ENCODE assay signal across 15 mouse cellular contexts in the genomic region with DNA sequence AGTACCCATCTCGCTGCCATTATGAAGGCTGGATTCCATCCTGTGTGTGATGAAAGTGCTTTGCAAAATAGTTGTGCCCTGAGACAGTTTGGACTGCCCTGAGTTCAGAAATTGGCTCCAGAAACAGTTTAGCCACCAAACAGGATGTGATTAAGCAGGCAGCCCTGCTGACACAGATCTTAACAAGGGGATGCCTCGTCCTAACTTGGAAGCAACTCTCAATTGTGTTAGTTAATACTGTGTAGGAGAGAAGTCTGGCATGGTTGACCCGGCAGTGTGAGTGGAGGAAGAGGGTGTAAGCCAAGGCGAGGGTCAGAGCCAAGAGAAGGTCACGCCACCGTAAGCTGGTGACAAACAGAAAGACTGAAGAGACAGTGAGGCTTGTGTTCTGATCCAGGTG. TPM values are rescaled to one million over a fixed set of nuclear protein-coding genes. Genes with fewer than 3 reads are reported as not detected.
DNase-seq lines count a peak whose midpoint lies in the region; ATAC-seq and TF ChIP-seq lines count a peak whose summit lies in the region.
"Had no signal": no experiment of that assay in that cellular context is flagged by ENCODE, and none has a peak within 500 bp of the region (broad histone marks: within the 10 kb centered on the region; RNA-seq: fewer than 3 reads in every experiment).

No protein-coding gene starts in this region.

- no peak for ATAC-seq in forebrain, embryonic 11.5 days (replicated peaks; ENCODE audit: low FRiP score)
- ATAC-seq in liver, embryonic 11.5 days (replicated peaks; ENCODE audit: low FRiP score), result no peak
- ATAC-seq in heart, embryonic 12.5 days (ENCODE audit: insufficient number of reproducible peaks, low FRiP score), result no peak
- no peak for ATAC-seq in hindbrain, embryonic 14.5 days (ENCODE audit: low FRiP score)
- ATAC-seq: hindbrain, embryonic 16.5 days had no signal

- 80% methylated on average over 6 of the region's 6 CpGs for WGBS in forebrain, embryonic 10.5 days
- WGBS in forebrain, embryonic 11.5 days, result 81% methylated on average over 6 of the region's 6 CpGs
- 4% methylated on average over 6 of the region's 6 CpGs for WGBS in liver, adult 2 months
- WGBS in liver, embryonic 11.5 days, result 64% methylated on average over 6 of the region's 6 CpGs
- whole genome bisulfite sequencing in heart, embryonic 12.5 days, result 54% methylated on average over 6 of the region's 6 CpGs
- 88% methylated on average over 6 of the region's 6 CpGs for WGBS in hindbrain, embryonic 14.5 days

- peak overlapping the region; percentile 41; the same call in 1 of the 2 replicates for H3K27ac ChIP-seq in forebrain, embryonic 10.5 days
- H3K27ac ChIP-seq in forebrain, embryonic 11.5 days (ENCODE audit: low read depth, low read length), result no peak overlapping the region
- H3K27ac ChIP-seq in liver, adult 2 months (replicated peaks; ENCODE audit: insufficient read depth, low read depth, low read length), result peak overlapping the region; percentile 68
- no peak overlapping the region for H3K27ac ChIP-seq in liver, embryonic 11.5 days (ENCODE audit: low read depth, low read length)
- H3K27ac ChIP-seq in heart, embryonic 12.5 days (ENCODE audit: poor library complexity, severe bottlenecking), result peak overlapping the region; percentile 53; the same call in 1 of the 2 replicates
- H3K27ac ChIP-seq in hindbrain, embryonic 14.5 days, result no peak overlapping the region
- H3K27ac ChIP-seq: forebrain, embryonic 12.5 days; neural tube, embryonic 15.5 days had no signal

- H3K9ac ChIP-seq in forebrain, embryonic 11.5 days (ENCODE audit: low read length), result no peak overlapping the region
- no peak overlapping the region for H3K9ac ChIP-seq in liver, adult 2 months (ENCODE audit: low read depth, low read length)
- H3K9ac ChIP-seq in liver, embryonic 11.5 days (ENCODE audit: low read depth, low read length), result no peak overlapping the region
- no peak overlapping the region for H3K9ac ChIP-seq in heart, embryonic 12.5 days
- no peak overlapping the region for H3K9ac ChIP-seq in hindbrain, embryonic 14.5 days
- H3K9ac ChIP-seq: forebrain, embryonic 12.5 days; neural tube, embryonic 15.5 days had no signal

- H3K4me1 ChIP-seq in forebrain, embryonic 10.5 days, result peaks cover 52% of the 10 kb centered on the region
- H3K4me1 ChIP-seq in forebrain, embryonic 11.5 days (replicated peaks; ENCODE audit: control insufficient read depth, insufficient read depth, low read length), result peaks cover 4% of the 10 kb centered on the region; the same call in 1 of the 2 replicates
- peaks cover 60% of the 10 kb centered on the region for H3K4me1 ChIP-seq in liver, adult 2 months (ENCODE audit: control insufficient read depth, insufficient read depth, low read length)
- H3K4me1 ChIP-seq in liver, embryonic 11.5 days (replicated peaks; ENCODE audit: control insufficient read depth, insufficient read depth, low read length), result peaks cover 25% of the 10 kb centered on the region
- peaks cover 73% of the 10 kb centered on the region for H3K4me1 ChIP-seq in heart, embryonic 12.5 days (replicated peaks)
- 0 out of 2 replicates have a peak, but pooled peaks cover 1% of the 10 kb centered on the region for H3K4me1 ChIP-seq in hindbrain, embryonic 14.5 days (replicated peaks; ENCODE audit: control insufficient read depth, insufficient read depth, low read length)

- TF ChIP-seq POLR2A in liver, adult 2 months (IDR thresholded peaks at IDR 0.05; ENCODE audit: extremely low read depth, insufficient read depth, low read length), result no peak

- no peak overlapping the region for H3K4me2 ChIP-seq in forebrain, embryonic 11.5 days (ENCODE audit: low read depth, low read length, severe bottlenecking)
- H3K4me2 ChIP-seq in liver, embryonic 11.5 days, result no peak overlapping the region
- no peak overlapping the region for H3K4me2 ChIP-seq in heart, embryonic 12.5 days
- no peak overlapping the region for H3K4me2 ChIP-seq in hindbrain, embryonic 14.5 days (replicated peaks)
- H3K4me2 ChIP-seq: forebrain, embryonic 12.5 days; neural tube, embryonic 15.5 days had no signal

- TF ChIP-seq CTCF in liver, adult 2 months (IDR thresholded peaks at IDR 0.05; ENCODE audit: low read depth, low read length), result no peak

- no peak for DNase-seq in forebrain, embryonic 10.5 days (ENCODE audit: extremely low spot score, low spot score)
- DNase-seq in forebrain, embryonic 11.5 days (ENCODE audit: low spot score), result no peak
- DNase-seq in liver, adult 2 months (ENCODE audit: extremely low read depth, low read depth, low spot score), result peak; percentile 87
- no peak for DNase-seq in liver, embryonic 11.5 days (ENCODE audit: low spot score)
- DNase-seq in lung, postnatal 25 days (ENCODE audit: low spot score), result peak; percentile 23
- DNase-seq in testis, postnatal 14 days (ENCODE audit: low spot score), result no peak
- no peak for DNase-seq in hindbrain, embryonic 14.5 days (ENCODE audit: low spot score)
- DNase-seq: cerebellum, postnatal 25 days; gastrocnemius, postnatal 14 days; right cerebral cortex, postnatal 25 days had no signal

- H3K36me3 ChIP-seq in forebrain, embryonic 10.5 days (replicated peaks), result peaks cover 5% of the 10 kb centered on the region
- H3K36me3 ChIP-seq in forebrain, embryonic 11.5 days (ENCODE audit: control insufficient read depth, insufficient read depth, low read length), result no peaks in the 10 kb centered on the region
- no peaks in the 10 kb centered on the region for H3K36me3 ChIP-seq in liver, adult 2 months (ENCODE audit: control insufficient read depth, insufficient read depth, low read length)
- H3K36me3 ChIP-seq in liver, embryonic 11.5 days (ENCODE audit: control insufficient read depth, insufficient read depth, low read length), result no peaks in the 10 kb centered on the region
- peaks cover 10% of the 10 kb centered on the region; the same call in 1 of the 2 replicates for H3K36me3 ChIP-seq in heart, embryonic 12.5 days
- H3K36me3 ChIP-seq in hindbrain, embryonic 14.5 days (replicated peaks; ENCODE audit: control insufficient read depth, insufficient read depth), result no peaks in the 10 kb centered on the region
- H3K36me3 ChIP-seq: forebrain, embryonic 12.5 days; G1E; neural tube, embryonic 15.5 days had no signal

- H3K27me3 ChIP-seq in forebrain, embryonic 10.5 days (ENCODE audit: poor library complexity, severe bottlenecking), result no peaks in the 10 kb centered on the region
- no peaks in the 10 kb centered on the region for H3K27me3 ChIP-seq in forebrain, embryonic 11.5 days (ENCODE audit: control insufficient read depth, insufficient read depth, low read length)
- no peaks in the 10 kb centered on the region for H3K27me3 ChIP-seq in liver, adult 2 months (ENCODE audit: control insufficient read depth, insufficient read depth, low read length)
- no peaks in the 10 kb centered on the region for H3K27me3 ChIP-seq in liver, embryonic 11.5 days (replicated peaks; ENCODE audit: control insufficient read depth, insufficient read depth, low read length)
- H3K27me3 ChIP-seq in heart, embryonic 12.5 days (replicated peaks), result no peaks in the 10 kb centered on the region
- H3K27me3 ChIP-seq in hindbrain, embryonic 14.5 days (ENCODE audit: control insufficient read depth, insufficient read depth, low read length), result no peaks in the 10 kb centered on the region
- H3K27me3 ChIP-seq: forebrain, embryonic 12.5 days; neural tube, embryonic 15.5 days had no signal

- peaks cover 27% of the 10 kb centered on the region; the same call in 1 of the 2 replicates for H3K79me2 ChIP-seq in liver, adult 2 months (ENCODE audit: control insufficient read depth, insufficient read depth, low read length)

- H3K9me3 ChIP-seq in forebrain, embryonic 10.5 days, result 0 out of 2 replicates have a peak, but pooled peaks cover 5% of the 10 kb centered on the region
- H3K9me3 ChIP-seq in forebrain, embryonic 11.5 days (ENCODE audit: control insufficient read depth, low read length), result no peaks in the 10 kb centered on the region
- H3K9me3 ChIP-seq in liver, embryonic 11.5 days (ENCODE audit: control insufficient read depth, low read length), result peaks cover 2% of the 10 kb centered on the region; the same call in 1 of the 2 replicates
- 0 out of 2 replicates have a peak, but pooled peaks cover 5% of the 10 kb centered on the region for H3K9me3 ChIP-seq in heart, embryonic 12.5 days (replicated peaks)
- no peaks in the 10 kb centered on the region for H3K9me3 ChIP-seq in hindbrain, embryonic 14.5 days (ENCODE audit: control insufficient read depth, low read length)
- H3K9me3 ChIP-seq: forebrain, embryonic 12.5 days; G1E; neural tube, embryonic 15.5 days had no signal

- no peak overlapping the region for H3K4me3 ChIP-seq in forebrain, embryonic 10.5 days
- no peak overlapping the region for H3K4me3 ChIP-seq in forebrain, embryonic 11.5 days (ENCODE audit: low read depth, low read length)
- H3K4me3 ChIP-seq in liver, adult 2 months (ENCODE audit: insufficient read depth, low read depth, low read length), result no peak overlapping the region
- H3K4me3 ChIP-seq in liver, embryonic 11.5 days (ENCODE audit: low read depth, low read length), result no peak overlapping the region
- H3K4me3 ChIP-seq in heart, embryonic 12.5 days, result no peak overlapping the region
- no peak overlapping the region for H3K4me3 ChIP-seq in hindbrain, embryonic 14.5 days (replicated peaks; ENCODE audit: low read length)
- H3K4me3 ChIP-seq: forebrain, embryonic 12.5 days; neural tube, embryonic 15.5 days had no signal

RNA-seq across cellular contexts. Expression of a gene that starts 58.5 kb away (rescaled TPM):
- polyA plus RNA-seq in forebrain, embryonic 10.5 days (2016; fragmentation: Nextera tagmentation; extraction: Ambion mirVana), result 2.4 and 3.0 TPM in 2 replicates
- polyA plus RNA-seq in forebrain, embryonic 11.5 days (2014; fragmentation: Nextera tagmentation; extraction: Ambion mirVana), result 4.8 and 5.1 TPM in 2 replicates
- 8.4 and 8.6 TPM in 2 replicates for total RNA-seq in liver, adult 2 months (2014; rRNA removed)
- 2.2 and 2.3 TPM in 2 replicates for polyA plus RNA-seq in liver, adult 2 months (2012; rRNA removed)
- polyA plus RNA-seq in liver, embryonic 11.5 days (2014; fragmentation: Nextera tagmentation; extraction: Ambion mirVana), result 4.4 and 4.5 TPM in 2 replicates
- 6.2 and 6.4 TPM in 2 replicates for polyA plus RNA-seq in heart, embryonic 12.5 days (2016; fragmentation: Nextera tagmentation; extraction: Ambion mirVana)
- 11.6 and 12.7 TPM in 2 replicates for polyA plus RNA-seq in hindbrain, embryonic 14.5 days (2014; fragmentation: Nextera tagmentation; extraction: Ambion mirVana)
- polyA plus RNA-seq: G1E had no signal

Comparison
In these comparisons a context has a peak if more than half of its experiments do, and no peak if none do; other contexts are left out.
1. DNase-seq: peak in liver, adult 2 months (single experiment) and lung, postnatal 25 days (single experiment); none in forebrain, embryonic 10.5 days (single experiment), forebrain, embryonic 11.5 days (single experiment), liver, embryonic 11.5 days (single experiment), testis, postnatal 14 days (single experiment) and hindbrain, embryonic 14.5 days (single experiment).
2. H3K27ac ChIP-seq: peak in forebrain, embryonic 10.5 days (single experiment), liver, adult 2 months (single experiment) and heart, embryonic 12.5 days (single experiment); none in forebrain, embryonic 11.5 days (single experiment), liver, embryonic 11.5 days (single experiment) and hindbrain, embryonic 14.5 days (single experiment).